Mouse (Mus musculus): Measurements from ENCODE around the gene Cinp.

- TF ChIP-seq CTCF (IDR thresholded peaks at IDR 0.05; ENCODE audit: control insufficient read depth, insufficient read depth, insufficient read length): no peak
- no peak for TF ChIP-seq USF1 (IDR thresholded peaks at IDR 0.05; ENCODE audit: low read depth)
Observed at GRCm38 (mm10) chr12:110903536-110903935, 14.6 kb upstream of the Cinp start.
